Mouse (Mus musculus) forebrain, embryonic 13.5 days (tissue): ENCODE data around the gene Kcnb1. TPM values are rescaled to one million over a fixed set of nuclear protein-coding genes. Genes with fewer than 3 reads are reported as not detected.
A peak's percentile ranks its signal among the peaks of the same experiment; 100 is the strongest.
"Not testable (repeated sequence)": the region's sequence is repeated elsewhere in the genome, so short reads cannot be mapped to it uniquely, and the experiment has no call there.

Experiments
- ATAC-seq: fragments of 200-750 bp; cut with Nextera tagmentation; 2 replicates; pipeline ENCODE4 v1.8.0; 2017
- H3K27ac ChIP-seq: fragments of 300-500 bp; sonication (generic); 2 replicates; pipeline ENCODE4 v1.5.1; 2015; ENCODE audit warnings: inconsistent platforms, mild to moderate bottlenecking, moderate library complexity
- H3K27me3 ChIP-seq: fragments of 300-500 bp; sonication (generic); 2 replicates; pipeline ENCODE4 v1.6.1; 2015; ENCODE audit warnings: mild to moderate bottlenecking, inconsistent platforms
- H3K36me3 ChIP-seq: fragments of 300-500 bp; sonication (generic); 2 replicates; pipeline ENCODE4 v1.6.1; 2015; ENCODE audit warnings: mild to moderate bottlenecking, inconsistent platforms; ENCODE audit not compliant: poor library complexity, severe bottlenecking
- H3K4me1 ChIP-seq: fragments of 300-500 bp; sonication (generic); 2 replicates; pipeline ENCODE4 v1.6.1; 2015; ENCODE audit warnings: inconsistent platforms
- H3K4me2 ChIP-seq: fragments of 300-500 bp; sonication (generic); 2 replicates; pipeline ENCODE4 v1.6.1; 2015; ENCODE audit warnings: inconsistent platforms, mild to moderate bottlenecking, moderate library complexity
- H3K4me3 ChIP-seq: fragments of 300-500 bp; sonication (generic); 2 replicates; pipeline ENCODE4 v1.5.1; 2015; ENCODE audit warnings: mild to moderate bottlenecking, inconsistent platforms
- H3K9ac ChIP-seq: fragments of 300-500 bp; sonication (generic); 2 replicates; pipeline ENCODE4 v1.6.1; 2015; ENCODE audit warnings: mild to moderate bottlenecking, inconsistent platforms
- H3K9me3 ChIP-seq: fragments of 300-500 bp; sonication (generic); replicated peaks from 2 replicates; pipeline ENCODE4 v1.6.1; 2016; ENCODE audit warnings: inconsistent platforms
- WGBS: fragments of 180-500 bp; shearing (Covaris S2); methylation state at CpG from one replicate; pipeline ENCODE4 v1.1.7; 2015; 5-methylcytosine and 5-hydroxymethylcytosine counted together
- polyA plus RNA-seq: library from polyadenylated mRNA; unstranded; fragments of >200 nt; fragmentation: Nextera tagmentation; extraction: Ambion mirVana; gene quantifications from 2 replicates; pipeline ENCODE4 v1.2.1, GENCODE M21; 2015

Kcnb1 gene
- polyA plus RNA-seq, 1 experiment from 2014 or later = 1.3 TPM

DNA sequence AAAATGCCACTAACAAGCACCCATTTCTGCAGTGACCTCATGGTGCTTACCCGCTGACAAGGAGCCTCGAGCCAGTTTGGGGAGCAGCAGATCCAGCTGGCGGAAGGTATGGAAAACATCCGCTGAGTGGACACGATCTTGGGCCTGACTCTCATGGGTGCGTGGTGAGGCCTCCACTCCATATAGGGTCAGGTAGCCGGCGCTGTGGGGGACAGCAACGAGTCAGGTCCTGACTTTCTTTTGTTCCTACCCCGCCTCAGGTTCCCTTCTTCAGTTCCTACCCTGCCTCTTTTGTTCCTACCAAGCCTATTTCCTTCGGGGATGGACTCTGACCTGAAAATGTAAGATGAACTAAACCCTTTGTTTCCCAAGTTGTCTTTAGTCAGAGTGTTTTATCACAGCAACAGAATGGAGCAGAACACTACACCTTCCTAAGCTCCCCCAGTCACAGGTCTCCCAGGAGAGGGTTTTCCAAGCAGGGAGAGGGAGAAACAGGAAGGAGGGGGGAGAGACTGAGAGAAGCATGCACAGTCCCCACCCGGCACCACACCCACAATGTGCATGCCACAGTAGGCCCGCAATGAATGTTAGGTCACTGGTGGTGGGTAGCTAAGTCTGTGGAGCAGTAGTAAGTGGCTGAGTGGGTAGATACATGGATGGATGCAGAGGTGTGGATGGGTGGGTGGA, 31.3 kb upstream of the Kcnb1 start:
- Histone ChIP-seq H3K36me3 (no peaks in the 10 kb centered on the region), H3K9ac (no peak overlapping the region), H3K27me3 (no peaks in the 10 kb centered on the region), H3K4me2 (no peak overlapping the region), H3K27ac (no peak overlapping the region), H3K4me1 (no peaks in the 10 kb centered on the region), H3K4me3 (no peak overlapping the region), H3K9me3 (no peaks in the 10 kb centered on the region)
- WGBS = 84% methylated on average over 13 of the region's 13 CpGs
- no peak for ATAC-seq

DNA sequence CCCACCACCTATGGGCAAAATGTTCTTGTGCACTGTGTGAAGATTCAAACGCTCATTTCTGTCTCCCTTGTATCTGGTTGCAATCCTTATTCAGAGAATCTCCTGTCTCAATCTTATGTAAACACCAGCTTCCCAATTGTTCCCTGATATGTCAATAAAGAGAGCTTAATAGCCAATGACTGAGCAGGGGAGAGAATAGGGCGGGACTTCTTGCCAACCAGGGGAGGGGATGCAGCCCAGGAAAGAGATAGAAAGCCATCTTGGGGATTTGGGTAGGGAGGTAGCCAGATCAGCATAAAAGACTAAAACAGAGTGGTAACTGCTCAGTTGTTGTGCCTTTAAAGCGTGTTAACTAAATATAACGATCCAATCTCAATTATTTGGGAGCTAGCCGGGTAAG, 30.8 kb upstream of the Kcnb1 start:
- Histone ChIP-seq H3K9ac (no peak overlapping the region), H3K36me3 (no peaks in the 10 kb centered on the region), H3K9me3 (no peaks in the 10 kb centered on the region), H3K4me3 (no peak overlapping the region), H3K4me1 (no peaks in the 10 kb centered on the region), H3K27me3 (no peaks in the 10 kb centered on the region), H3K27ac (no peak overlapping the region), H3K4me2 (no peak overlapping the region)
- no peak for ATAC-seq
- WGBS = 89% methylated on average over 5 of the region's 5 CpGs

DNA sequence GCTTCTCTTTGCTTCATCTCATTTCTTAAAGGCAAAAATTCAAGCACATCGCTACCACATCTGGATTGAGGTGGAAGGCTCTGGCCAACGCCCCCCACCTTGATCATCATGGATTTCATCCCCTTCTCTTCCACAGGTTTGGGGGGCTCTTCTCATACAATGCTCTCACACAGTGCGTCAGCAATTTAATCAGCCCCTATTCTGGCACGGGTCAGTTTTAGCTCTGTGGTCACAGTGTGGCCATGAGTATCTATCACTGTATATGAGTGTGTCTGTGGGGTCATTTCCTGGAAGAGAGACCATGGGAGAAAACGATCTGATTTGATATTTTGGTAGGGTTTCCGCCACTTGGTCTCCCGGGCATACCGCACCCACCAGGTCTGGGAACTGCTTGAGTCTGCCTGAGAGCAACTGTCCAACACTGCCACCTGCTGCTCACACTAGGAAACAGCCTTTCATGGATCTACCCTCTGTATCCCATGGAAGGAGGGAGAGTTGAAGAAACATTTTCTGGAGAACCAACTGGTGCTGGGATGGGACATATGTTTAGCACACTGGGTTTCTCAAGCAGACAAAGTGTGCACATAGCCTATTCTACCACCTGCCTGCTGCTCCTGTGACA, 29.3 kb upstream of the Kcnb1 start:
- no peaks in the 10 kb centered on the region for H3K36me3 ChIP-seq
- no peaks in the 10 kb centered on the region for H3K27me3 ChIP-seq
- peak; percentile 92 for ATAC-seq
- no peak overlapping the region for H3K4me2 ChIP-seq
- H3K4me3 ChIP-seq = no peak overlapping the region
- no peak overlapping the region for H3K9ac ChIP-seq
- H3K4me1 ChIP-seq = no peaks in the 10 kb centered on the region
- WGBS = 51% methylated on average over 8 of the region's 8 CpGs
- no peak overlapping the region for H3K27ac ChIP-seq
- no peaks in the 10 kb centered on the region for H3K9me3 ChIP-seq

DNA sequence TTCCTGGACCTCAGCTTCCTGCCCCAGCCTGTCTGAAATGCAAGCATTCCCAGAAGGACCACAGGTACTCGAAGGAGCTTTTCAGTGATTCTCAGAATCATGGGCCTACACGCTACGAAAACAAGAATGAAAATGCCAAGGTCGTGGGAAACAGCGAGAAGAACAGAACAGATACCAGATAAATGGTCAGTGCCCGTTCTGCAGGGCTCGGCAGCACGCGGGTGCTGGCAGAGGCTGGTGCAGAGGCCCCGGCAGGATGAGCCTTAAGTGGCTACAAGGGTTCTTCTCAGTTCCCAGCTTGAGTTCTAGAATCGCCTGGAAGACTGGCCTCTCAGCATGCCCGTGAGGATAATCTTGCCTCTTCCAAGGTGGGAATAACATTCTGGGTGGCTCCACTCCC, 23.7 kb upstream of the Kcnb1 start:
- H3K4me3 ChIP-seq = no peak overlapping the region
- WGBS = 96% methylated on average over 12 of the region's 12 CpGs

DNA sequence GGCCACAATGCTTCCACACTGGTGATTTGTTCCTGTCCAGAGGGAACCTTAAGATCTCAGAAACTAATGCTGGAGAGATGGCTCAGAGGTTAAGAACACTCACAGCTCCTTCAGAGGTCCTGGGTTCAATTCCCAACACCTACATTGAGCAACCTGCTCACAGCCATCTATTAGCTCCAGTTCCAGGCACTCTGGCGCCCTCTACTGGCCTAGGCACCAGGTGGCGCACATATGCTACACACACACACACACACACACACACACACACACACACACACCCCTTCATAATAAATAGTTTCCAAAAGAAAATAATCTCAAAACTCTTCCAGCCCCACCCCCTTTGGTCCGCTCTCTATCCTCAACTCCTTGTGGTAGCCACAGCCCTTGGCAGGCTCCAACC, 23.1 kb upstream of the Kcnb1 start:
- H3K27ac ChIP-seq = no peak overlapping the region
- H3K36me3 ChIP-seq = no peaks in the 10 kb centered on the region
- 97% methylated on average over 3 of the region's 3 CpGs for WGBS
- H3K4me3 ChIP-seq = no peak overlapping the region
- no peaks in the 10 kb centered on the region for H3K4me1 ChIP-seq
- H3K27me3 ChIP-seq = no peaks in the 10 kb centered on the region
- ATAC-seq = no peak
- H3K9me3 ChIP-seq = no peaks in the 10 kb centered on the region
- H3K9ac ChIP-seq = no peak overlapping the region
- H3K4me2 ChIP-seq = no peak overlapping the region

More for the DNA sequence above, 23.7 kb upstream of the Kcnb1 start:
- Histone ChIP-seq H3K9me3 (no peaks in the 10 kb centered on the region), H3K4me2 (no peak overlapping the region), H3K27me3 (no peaks in the 10 kb centered on the region), H3K27ac (no peak overlapping the region), H3K36me3 (no peaks in the 10 kb centered on the region), H3K9ac (no peak overlapping the region), H3K4me1 (no peaks in the 10 kb centered on the region)
- no peak for ATAC-seq

DNA sequence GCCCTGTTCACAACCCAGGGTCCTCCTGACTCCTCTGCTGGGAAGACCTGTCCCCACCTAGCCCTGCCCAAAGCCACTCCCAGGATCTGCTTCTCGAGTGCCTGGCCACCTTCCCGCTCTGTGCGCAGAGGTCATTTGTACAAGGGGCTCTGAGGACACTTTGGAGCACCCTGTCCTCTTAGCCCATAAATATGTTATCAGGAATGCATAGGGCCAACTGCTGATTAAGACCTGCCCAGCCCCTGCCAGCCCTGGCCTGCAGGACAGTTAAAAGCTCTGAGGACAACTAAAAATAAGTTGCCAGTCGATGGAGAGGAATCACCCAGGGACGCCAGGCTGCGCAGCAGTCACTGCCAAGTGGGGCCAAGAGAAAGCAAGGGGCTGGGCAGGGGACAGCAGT, 22.6 kb upstream of the Kcnb1 start:
- H3K4me1 ChIP-seq = no peaks in the 10 kb centered on the region
- 97% methylated on average over 6 of the region's 6 CpGs for WGBS
- H3K27ac ChIP-seq = no peak overlapping the region
- no peak overlapping the region for H3K4me2 ChIP-seq
- H3K9me3 ChIP-seq = no peaks in the 10 kb centered on the region
- no peak overlapping the region for H3K9ac ChIP-seq
- H3K36me3 ChIP-seq = no peaks in the 10 kb centered on the region
- no peak for ATAC-seq
- H3K27me3 ChIP-seq = no peaks in the 10 kb centered on the region
- no peak overlapping the region for H3K4me3 ChIP-seq

DNA sequence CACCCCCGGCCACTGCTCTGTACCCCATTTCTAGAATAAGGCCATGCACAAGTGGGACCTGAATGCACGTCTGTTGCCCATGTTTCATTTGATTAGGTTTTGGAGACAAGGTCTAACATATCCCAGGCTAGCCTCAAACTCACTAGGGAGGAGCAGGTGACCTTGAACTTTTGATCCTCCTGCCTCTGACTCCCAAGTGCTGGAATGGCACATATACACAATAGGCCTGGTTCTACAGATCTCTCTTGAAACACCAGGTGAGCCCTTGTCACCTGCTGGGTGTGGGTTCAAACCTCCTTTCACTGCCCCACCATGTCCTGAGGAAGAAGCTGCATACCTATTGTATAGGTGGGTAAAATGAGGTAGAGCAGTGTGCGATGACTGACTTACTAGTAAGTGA, 22.1 kb upstream of the Kcnb1 start:
- no peak overlapping the region for H3K9ac ChIP-seq
- no peak for ATAC-seq
- H3K36me3 ChIP-seq = no peaks in the 10 kb centered on the region
- H3K27me3 ChIP-seq = no peaks in the 10 kb centered on the region
- no peak overlapping the region for H3K4me3 ChIP-seq
- WGBS = 91% methylated on average over 3 of the region's 3 CpGs
- H3K27ac ChIP-seq = no peak overlapping the region
- H3K4me1 ChIP-seq = no peaks in the 10 kb centered on the region
- no peak overlapping the region for H3K4me2 ChIP-seq
- H3K9me3 ChIP-seq = no peaks in the 10 kb centered on the region

DNA sequence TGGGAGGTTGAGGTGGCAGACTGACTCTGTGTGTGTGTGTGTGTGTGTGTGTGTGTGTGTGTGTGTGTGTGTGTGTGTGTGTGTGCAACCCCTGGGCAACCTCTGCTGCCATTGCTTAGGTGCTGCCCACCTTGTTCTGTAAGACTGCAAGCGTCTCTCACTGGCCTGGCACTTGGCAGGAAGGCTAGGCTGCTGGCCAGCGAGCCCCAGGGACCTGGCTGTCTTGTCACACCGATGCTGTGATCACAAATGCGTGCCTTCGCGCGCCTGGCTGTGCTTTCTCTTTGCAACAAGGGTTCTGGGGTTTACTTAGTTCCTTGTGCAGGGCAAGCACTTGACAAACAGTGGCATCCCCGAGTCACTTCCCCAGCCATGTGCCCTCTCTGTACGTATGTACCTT, 19.9 kb upstream of the Kcnb1 start:
- 85% methylated on average over 9 of the region's 9 CpGs for WGBS

DNA sequence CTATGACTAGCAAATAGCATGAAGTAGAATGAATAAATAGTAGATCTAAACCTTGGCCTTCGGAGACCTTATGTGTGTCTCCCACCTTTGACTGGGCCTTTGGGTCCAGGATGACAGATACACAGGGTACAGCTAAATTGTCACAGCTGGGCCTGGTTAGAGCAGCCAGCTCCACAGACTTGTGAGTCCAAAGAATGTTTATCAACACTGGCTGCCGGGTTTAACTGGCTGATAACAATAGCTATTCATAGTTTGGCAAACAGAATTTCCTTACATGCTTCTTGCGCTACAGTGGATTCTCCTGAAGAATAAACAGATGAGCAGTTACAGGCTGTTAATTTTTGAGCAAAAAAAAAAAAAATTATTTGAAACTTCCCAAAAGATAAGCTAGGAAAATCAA, 19.0 kb upstream of the Kcnb1 start:
- 84% methylated on average over 3 of the region's 3 CpGs for WGBS
- H3K4me1 ChIP-seq = no peaks in the 10 kb centered on the region
- no peaks in the 10 kb centered on the region for H3K27me3 ChIP-seq
- no peaks in the 10 kb centered on the region for H3K9me3 ChIP-seq
- ATAC-seq = no peak
- H3K4me2 ChIP-seq = no peak overlapping the region
- no peak overlapping the region for H3K27ac ChIP-seq
- H3K4me3 ChIP-seq = no peak overlapping the region
- H3K9ac ChIP-seq = no peak overlapping the region
- H3K36me3 ChIP-seq = no peaks in the 10 kb centered on the region

More for the DNA sequence above, 19.9 kb upstream of the Kcnb1 start:
- H3K4me1 ChIP-seq = no peaks in the 10 kb centered on the region
- no peaks in the 10 kb centered on the region for H3K27me3 ChIP-seq
- ATAC-seq = no peak
- no peak overlapping the region for H3K4me3 ChIP-seq
- no peak overlapping the region for H3K4me2 ChIP-seq
- H3K9ac ChIP-seq = no peak overlapping the region
- no peaks in the 10 kb centered on the region for H3K9me3 ChIP-seq
- no peak overlapping the region for H3K27ac ChIP-seq
- H3K36me3 ChIP-seq = no peaks in the 10 kb centered on the region

DNA sequence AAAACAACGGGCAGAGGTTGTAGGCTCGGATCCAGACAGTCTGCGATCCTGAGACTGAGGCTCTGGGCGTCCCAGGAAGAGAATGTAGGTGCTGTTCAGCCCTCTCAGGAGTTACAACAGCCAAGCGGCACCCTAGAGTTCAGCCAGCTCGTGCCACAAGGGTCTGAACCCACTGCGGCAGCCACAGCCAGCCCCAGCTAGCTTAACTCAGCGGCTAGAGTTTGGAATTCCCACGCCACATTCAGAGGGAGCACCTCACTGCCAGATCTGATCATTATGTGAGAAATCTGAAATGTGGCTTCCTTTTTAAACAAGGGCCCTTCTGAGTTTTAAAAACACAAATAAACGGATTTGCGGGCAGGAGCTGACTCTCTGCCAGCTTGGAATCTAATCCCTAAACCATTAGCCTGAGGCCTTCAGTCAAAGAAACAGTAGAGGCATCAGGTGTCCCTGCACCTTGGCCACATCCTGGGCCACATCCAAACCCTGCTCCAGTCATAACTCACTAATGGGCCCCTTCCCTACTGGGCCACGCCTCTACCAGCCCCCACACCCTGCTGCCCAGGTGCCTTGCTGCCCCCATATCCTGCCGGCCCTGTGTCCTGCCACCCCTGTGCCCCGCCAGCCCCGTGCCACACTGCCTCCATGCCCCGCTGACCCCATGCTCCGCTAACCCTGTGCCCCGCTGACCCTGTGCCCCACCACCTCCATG, 16.1 kb upstream of the Kcnb1 start:
- no peak overlapping the region for H3K9ac ChIP-seq
- no peak overlapping the region for H3K27ac ChIP-seq
- no peak overlapping the region for H3K4me2 ChIP-seq
- H3K36me3 ChIP-seq = no peaks in the 10 kb centered on the region
- ATAC-seq = no peak
- no peaks in the 10 kb centered on the region for H3K27me3 ChIP-seq
- no peak overlapping the region for H3K4me3 ChIP-seq
- H3K9me3 ChIP-seq = no peaks in the 10 kb centered on the region
- H3K4me1 ChIP-seq = peaks cover 19% of the 10 kb centered on the region
- 89% methylated on average over 18 of the region's 18 CpGs for WGBS

DNA sequence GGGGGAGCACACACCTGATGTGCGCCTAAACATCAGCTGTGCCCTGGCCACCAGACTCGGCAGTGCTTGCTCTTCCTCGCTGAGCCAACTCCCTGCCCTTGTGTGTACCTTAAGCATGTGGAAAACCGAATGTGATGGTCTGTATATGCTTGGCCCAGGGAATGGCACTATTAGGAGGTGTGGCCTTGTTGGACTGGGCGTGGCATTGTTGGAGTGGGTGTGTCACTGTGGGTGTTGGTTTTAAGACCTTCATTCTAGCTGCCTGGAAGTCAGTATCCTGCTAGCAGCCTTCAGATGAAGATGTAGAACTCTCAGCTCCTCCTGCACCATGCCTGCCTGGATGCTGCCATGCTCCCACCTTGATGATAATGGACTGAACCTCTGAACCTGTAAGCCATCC, 14.7 kb upstream of the Kcnb1 start:
- not testable (repeated sequence) for H3K4me2 ChIP-seq, H3K4me3 ChIP-seq, H3K27me3 ChIP-seq, H3K9me3 ChIP-seq, H3K27ac ChIP-seq, ATAC-seq, H3K36me3 ChIP-seq, H3K9ac ChIP-seq
- WGBS = 85% methylated on average over 5 of the region's 5 CpGs
- peaks cover 21% of the 10 kb centered on the region for H3K4me1 ChIP-seq

DNA sequence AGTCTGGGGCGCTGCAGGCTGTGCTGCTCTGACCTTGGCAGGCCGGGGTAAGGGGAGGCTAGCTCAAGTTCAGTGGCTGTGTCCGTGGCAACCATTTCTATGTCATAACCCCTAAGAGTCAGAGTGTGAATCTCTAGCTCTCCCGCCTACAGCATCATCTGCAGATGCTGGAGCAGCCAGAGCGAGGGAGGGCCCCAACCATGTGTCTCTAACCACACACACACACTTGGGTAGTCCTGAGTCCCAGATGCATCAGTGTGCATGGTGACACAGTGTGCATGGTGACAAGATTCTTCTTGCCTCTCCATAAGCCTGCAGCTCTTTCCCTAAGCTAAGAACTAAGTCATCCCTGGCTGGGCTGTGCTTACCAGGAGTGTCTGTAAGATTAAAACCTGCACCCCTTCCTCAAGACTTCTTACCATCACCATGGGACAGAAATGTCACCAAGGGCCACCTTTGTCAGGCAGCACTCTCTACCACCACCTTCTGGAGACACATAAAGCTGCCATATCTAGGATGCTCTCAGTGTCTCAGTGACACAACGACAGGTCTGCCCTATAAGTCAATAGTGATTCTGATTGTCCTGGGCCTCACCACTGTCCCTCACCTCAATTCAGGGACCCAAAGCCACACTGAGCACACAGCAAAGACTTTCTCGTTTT, 13.7 kb upstream of the Kcnb1 start:
- Histone ChIP-seq H3K4me2 (no peak overlapping the region), H3K9me3 (no peaks in the 10 kb centered on the region), H3K36me3 (no peaks in the 10 kb centered on the region), H3K27ac (no peak overlapping the region), H3K9ac (no peak overlapping the region), H3K4me3 (no peak overlapping the region), H3K27me3 (no peaks in the 10 kb centered on the region), H3K4me1 (peaks cover 21% of the 10 kb centered on the region)
- no peak for ATAC-seq
- WGBS = 89% methylated on average over 7 of the region's 7 CpGs
